Mouse (Mus musculus) midbrain, embryonic 10.5 days (tissue): ENCODE measurements around the gene Bcl2a1c. TPM values are rescaled to one million over a fixed set of nuclear protein-coding genes. Genes with fewer than 3 reads are reported as not detected.
"Not testable (repeated sequence)": the region's sequence is repeated elsewhere in the genome, so short reads cannot be mapped to it uniquely, and the experiment has no call there.

Experiments
- DNase-seq: peaks from one replicate; pipeline ENCODE4 v3.0.0-alpha.2; 2017; ENCODE audit warnings: low spot score
- H3K27ac ChIP-seq: fragments of 300-500 bp; sonication (generic); replicated peaks from 2 replicates; pipeline ENCODE4 v1.5.1; 2016; ENCODE audit warnings: mild to moderate bottlenecking
- H3K27me3 ChIP-seq: fragments of 300-500 bp; sonication (generic); 2 replicates; pipeline ENCODE4 v1.6.1; 2016; ENCODE audit warnings: low read depth, mild to moderate bottlenecking; ENCODE audit not compliant: poor library complexity, severe bottlenecking
- H3K36me3 ChIP-seq: fragments of 300-500 bp; sonication (generic); 2 replicates; pipeline ENCODE4 v1.6.1; 2016; ENCODE audit warnings: mild to moderate bottlenecking, moderate library complexity
- H3K4me1 ChIP-seq: fragments of 300-500 bp; sonication (generic); 2 replicates; pipeline ENCODE4 v1.6.1; 2016
- H3K4me3 ChIP-seq: fragments of 300-500 bp; sonication (generic); 2 replicates; pipeline ENCODE4 v1.5.1; 2016; ENCODE audit warnings: mild to moderate bottlenecking, moderate library complexity
- H3K9me3 ChIP-seq: fragments of 300-500 bp; sonication (generic); replicated peaks from 2 replicates; pipeline ENCODE4 v1.6.1; 2016; ENCODE audit warnings: mild to moderate bottlenecking
- WGBS: fragments of 180-500 bp; shearing (Covaris S2); methylation state at CpG from one replicate; pipeline ENCODE4 v1.1.7; 2016; 5-methylcytosine and 5-hydroxymethylcytosine counted together
- polyA plus RNA-seq: library from polyadenylated mRNA; unstranded; fragments of >200 nt; fragmentation: Nextera tagmentation; extraction: Ambion mirVana; gene quantifications from 2 replicates; pipeline ENCODE4 v1.2.1, GENCODE M21; 2016

Bcl2a1c gene
- polyA plus RNA-seq, result not detected in 2 replicates

DNA sequence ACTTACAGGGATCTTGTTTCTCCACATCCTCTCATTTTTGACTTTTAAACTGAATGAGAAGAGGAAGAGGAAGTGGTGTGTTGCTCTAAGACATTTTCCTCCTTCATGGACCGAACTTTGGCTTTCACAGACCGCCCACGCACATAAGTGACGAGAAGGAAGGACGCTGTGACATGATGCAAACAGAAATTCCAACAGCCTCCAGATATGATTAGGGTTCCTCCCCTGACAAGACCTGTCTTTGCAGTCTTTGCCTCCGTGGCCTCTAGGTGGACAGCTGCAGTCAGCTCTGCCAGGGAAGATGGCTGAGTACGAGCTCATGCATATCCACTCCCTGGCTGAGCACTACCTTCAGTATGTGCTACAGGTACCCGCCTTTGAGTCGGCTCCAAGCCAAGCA, at the start of gene Bcl2a1c:
Bcl2a1c (plus strand) TSS at position 281 of the 400 bp plus-strand sequence.
- 80% methylated on average over 9 of the region's 9 CpGs for WGBS
- H3K4me3 ChIP-seq, H3K27me3 ChIP-seq, DNase-seq, H3K4me1 ChIP-seq, H3K36me3 ChIP-seq, H3K9me3 ChIP-seq, H3K27ac ChIP-seq: not testable (repeated sequence)

DNA sequence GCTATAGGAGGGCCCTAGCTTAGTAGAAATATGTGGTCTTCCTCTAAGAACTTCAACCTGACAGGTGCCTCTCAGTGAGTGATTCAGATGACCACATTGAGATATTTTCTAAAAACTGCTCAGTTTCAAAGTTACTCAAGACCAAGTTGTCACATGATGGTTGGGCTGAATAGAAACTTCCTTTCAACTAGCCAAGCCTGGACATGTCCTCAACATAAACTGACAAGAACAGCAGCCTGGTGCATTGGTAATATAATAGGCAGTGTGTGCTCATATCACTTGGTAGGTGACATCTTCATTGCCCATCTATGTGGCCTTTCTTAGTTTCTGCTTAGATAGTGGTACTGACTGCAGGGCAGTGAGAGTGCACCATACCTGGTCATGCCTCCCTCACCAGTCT, 24.0 kb upstream of the Bcl2a1c start:
- not testable (repeated sequence) for H3K9me3 ChIP-seq, H3K4me1 ChIP-seq, H3K27ac ChIP-seq, DNase-seq, H3K36me3 ChIP-seq, H3K4me3 ChIP-seq, H3K27me3 ChIP-seq

DNA sequence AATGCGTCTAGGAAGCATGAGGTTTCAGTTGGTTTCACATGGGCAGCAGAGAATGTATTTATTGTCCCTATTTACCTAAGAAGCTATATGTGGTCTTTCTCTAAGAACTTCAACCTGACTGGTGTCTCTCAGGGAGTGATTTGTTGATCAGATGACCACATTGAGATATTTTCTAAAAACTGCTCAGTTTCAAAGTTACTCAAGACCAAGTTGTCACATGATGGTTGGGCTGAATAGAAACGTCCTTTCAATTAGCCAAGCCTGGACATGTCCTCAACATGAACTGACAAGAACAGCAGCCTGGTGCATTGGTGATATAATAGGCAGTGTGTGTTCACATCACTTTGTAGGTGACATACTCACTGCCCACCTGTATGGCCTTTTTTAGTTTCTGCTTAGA, 18.2 kb upstream of the Bcl2a1c start:
- H3K4me3 ChIP-seq, DNase-seq, H3K27me3 ChIP-seq, H3K9me3 ChIP-seq, H3K4me1 ChIP-seq, H3K27ac ChIP-seq, H3K36me3 ChIP-seq: not testable (repeated sequence)
- 82% methylated on average over 2 of the region's 2 CpGs for WGBS

DNA sequence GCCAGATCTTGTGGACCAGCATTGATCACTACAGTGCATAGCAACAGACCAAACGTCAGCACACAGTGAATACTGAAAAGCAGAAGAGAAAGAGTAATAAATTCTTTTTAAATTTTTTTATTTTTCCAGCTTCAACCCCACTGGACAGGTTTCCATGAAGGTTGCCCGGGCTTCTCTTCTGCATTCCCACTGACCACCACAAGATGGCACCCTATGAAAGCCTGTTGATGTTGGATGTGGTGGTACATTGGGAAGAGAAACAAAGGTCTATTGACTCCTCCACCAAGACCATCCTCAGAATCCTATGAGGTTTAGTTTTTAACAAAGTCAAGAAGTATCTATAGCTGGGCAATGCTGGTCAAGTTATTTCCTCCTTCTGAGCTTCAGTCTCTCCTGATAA, 11.9 kb upstream of the Bcl2a1c start:
- Histone ChIP-seq H3K9me3 (no peaks in the 10 kb centered on the region), H3K27ac (no peak overlapping the region), H3K4me1 (no peaks in the 10 kb centered on the region), H3K36me3 (no peaks in the 10 kb centered on the region), H3K27me3 (no peaks in the 10 kb centered on the region), H3K4me3 (no peak overlapping the region)
- DNase-seq, result peak; percentile 59
- 5% methylated on average over 2 of the region's 2 CpGs for WGBS

DNA sequence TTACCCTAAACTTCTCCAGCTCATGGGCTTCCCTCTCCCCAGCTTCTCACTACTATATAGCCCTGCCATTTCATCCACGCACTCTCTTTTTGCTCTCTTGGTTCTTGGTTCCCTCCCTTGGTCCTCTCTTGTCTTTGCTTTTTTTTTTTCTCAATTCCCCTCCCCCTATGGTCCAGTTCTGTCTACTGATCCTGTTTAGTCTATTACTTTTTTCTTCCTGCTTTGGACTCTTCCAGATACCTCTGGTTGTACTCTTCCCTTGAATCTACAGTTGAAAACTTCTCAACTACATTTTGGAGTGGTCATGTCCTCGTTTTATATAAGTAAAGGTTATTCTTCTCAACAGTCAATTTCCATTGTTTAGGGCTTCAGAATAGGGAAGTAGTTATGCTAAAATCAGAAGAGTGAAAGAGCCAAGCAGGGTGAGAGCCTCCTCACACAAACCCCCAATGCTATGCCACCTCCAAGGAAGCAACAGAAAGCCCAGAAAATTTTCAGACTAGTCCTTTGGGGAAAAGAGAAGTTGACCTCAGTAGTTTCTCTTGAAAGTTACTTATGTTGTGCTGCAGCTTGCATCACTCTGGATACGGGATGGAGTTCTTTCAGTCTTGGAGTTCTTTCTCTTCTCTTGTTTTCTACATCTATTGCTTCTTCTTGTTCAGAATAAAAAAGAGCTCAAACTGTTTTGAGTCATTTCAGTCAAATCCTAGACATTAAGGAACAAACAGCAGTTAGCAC, 3.8 kb upstream of the Bcl2a1c start:
- no peak for DNase-seq
- H3K4me1 ChIP-seq, result no peaks in the 10 kb centered on the region
- H3K9me3 ChIP-seq, result no peaks in the 10 kb centered on the region
- no peaks in the 10 kb centered on the region for H3K27me3 ChIP-seq
- H3K4me3 ChIP-seq, result no peak overlapping the region
- H3K27ac ChIP-seq, result no peak overlapping the region
- 72% methylated on average over 3 of the region's 3 CpGs for WGBS
- no peaks in the 10 kb centered on the region for H3K36me3 ChIP-seq

DNA sequence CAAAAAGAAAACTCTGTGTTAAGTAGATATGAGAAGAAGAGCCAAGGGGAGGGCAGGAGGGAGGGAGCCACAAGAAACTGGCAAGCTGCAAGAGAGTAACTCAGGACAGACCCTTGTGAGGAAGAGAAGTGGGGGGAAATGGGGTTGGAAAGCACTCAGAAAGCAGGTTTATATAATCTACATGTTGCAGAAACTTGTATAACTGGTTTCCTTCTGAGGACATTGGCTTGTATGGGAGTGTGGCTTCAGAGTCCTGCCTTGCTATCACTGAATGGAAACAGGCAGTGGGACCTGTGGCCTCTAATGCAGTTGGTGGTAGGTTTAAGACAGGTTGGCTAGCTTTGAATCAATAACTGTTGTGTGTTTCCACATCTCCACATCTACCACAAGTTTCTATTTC, 1.6 kb upstream of the Bcl2a1c start:
- not testable (repeated sequence) for H3K27me3 ChIP-seq, H3K36me3 ChIP-seq, H3K9me3 ChIP-seq, H3K27ac ChIP-seq, H3K4me1 ChIP-seq, H3K4me3 ChIP-seq, DNase-seq

DNA sequence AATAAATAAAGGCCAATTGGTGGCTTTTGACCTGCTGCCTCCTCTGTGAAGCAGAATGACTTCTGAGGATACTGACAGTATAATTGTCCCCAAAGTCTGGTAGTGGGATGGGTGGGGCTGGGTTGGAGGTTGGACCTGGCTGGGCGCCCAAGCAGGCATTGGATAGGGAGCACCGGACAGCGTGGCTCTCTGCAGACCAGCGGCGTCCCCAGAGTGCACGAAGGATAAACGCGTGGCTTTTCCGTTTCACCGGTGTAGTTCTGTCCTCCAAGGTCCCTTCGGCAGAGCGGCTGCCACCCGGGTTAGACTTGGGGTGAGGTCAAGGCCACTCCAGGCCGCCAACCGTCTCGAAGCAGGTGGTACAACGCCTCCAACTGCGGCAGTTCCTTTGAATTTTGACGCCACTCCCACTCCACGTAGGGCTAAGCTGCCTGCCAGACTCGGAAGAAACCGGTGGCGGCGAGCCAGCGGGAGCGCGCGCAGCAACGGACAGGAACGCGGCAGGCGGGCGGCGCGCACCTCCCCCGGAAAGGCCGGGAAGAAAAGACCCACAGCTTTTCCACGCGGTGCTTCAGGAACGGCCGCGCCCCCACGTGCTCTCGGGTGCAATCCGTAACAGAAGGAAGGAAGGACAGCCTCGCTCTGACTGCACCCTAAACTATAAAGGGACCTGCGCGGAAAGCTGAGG, 38.0 kb downstream of the Bcl2a1c start:
- peak overlapping the region; percentile 66; the same call in 1 of the 2 replicates for H3K27ac ChIP-seq
- H3K4me3 ChIP-seq, result peak overlapping the region; percentile 61
- WGBS, result 1% methylated on average over 48 of the region's 48 CpGs

DNA sequence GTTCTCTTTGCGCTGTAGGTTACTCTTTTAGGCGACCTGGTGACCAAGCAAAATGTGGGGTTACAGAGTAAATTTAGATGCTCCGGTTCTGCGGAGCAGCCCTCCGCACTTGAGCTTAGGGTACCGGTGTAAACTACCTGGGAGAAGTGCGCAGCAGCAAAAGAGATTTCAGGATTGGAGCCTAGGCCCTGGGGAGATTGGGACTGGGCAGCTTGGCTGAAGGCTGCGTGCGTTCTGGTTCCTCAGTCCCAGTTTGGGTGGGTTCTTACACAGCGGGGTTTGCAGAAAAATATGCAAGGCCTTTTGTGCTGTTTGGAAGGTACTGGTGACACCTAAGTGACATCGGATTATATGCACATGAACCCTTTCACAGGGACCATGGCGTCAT, 38.5 kb downstream of the Bcl2a1c start:
- Histone ChIP-seq H3K4me3 (peak overlapping the region; percentile 61), H3K9me3 (no peaks in the 10 kb centered on the region), H3K27ac (peak overlapping the region; percentile 66; the same call in 1 of the 2 replicates), H3K27me3 (peaks cover 26% of the 10 kb centered on the region), H3K4me1 (peaks cover 11% of the 10 kb centered on the region), H3K36me3 (no peaks in the 10 kb centered on the region)
- WGBS, result 15% methylated on average over 12 of the region's 12 CpGs
- no peak for DNase-seq

More for the DNA sequence above, 38.0 kb downstream of the Bcl2a1c start:
- H3K9me3 ChIP-seq, result no peaks in the 10 kb centered on the region
- no peaks in the 10 kb centered on the region for H3K36me3 ChIP-seq
- peaks cover 11% of the 10 kb centered on the region for H3K4me1 ChIP-seq
- DNase-seq, result peak; percentile 64
- H3K27me3 ChIP-seq, result peaks cover 26% of the 10 kb centered on the region

DNA sequence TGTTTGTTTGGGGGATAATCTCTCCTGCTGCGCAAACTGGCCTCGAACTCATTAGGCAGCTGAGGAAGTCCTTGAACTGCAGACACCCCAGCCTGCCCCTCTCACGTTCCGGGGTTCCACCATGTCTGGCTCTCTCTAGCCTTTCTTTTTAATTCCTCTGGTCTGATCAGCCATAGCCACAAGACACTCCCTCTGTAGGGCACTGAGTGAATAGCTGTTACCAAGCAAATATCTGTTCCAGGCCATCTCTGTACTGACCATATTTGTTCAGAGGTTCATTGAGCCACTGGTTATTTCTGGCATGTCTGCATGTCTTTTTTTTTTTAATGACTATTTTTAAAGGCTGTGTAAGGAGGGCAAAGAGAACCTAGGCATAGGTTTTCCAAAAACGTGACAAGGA, 39.5 kb downstream of the Bcl2a1c start:
- peaks cover 11% of the 10 kb centered on the region for H3K4me1 ChIP-seq
- WGBS, result 51% methylated on average over 5 of the region's 5 CpGs
- not testable (repeated sequence) for DNase-seq

DNA sequence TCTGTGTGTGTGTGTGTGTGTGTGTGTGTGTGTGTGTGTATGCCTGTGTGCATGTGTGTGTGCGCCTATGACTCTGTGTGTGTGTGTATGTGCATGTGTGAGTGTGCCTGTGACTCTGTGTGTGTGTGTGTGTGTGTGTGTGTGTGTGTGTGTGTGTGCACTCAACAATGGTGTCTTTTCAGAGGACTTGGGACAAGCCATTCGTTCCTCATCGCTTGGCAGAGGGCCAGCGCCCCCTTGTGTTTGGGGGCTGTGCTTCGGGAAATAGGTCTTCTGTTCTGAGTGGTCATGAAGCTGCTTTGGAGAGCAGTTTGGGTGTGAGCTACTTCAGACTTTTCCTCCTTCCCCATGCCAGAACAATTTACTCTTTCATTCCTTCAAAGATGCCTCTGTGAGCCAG, 41.8 kb downstream of the Bcl2a1c start:
- DNase-seq, H3K9me3 ChIP-seq, H3K4me3 ChIP-seq, H3K27ac ChIP-seq, H3K36me3 ChIP-seq: not testable (repeated sequence)
- Histone ChIP-seq H3K27me3 (peaks cover 26% of the 10 kb centered on the region), H3K4me1 (peaks cover 11% of the 10 kb centered on the region)
- 29% methylated on average over 5 of the region's 5 CpGs for WGBS

More for the DNA sequence above, 39.5 kb downstream of the Bcl2a1c start:
- H3K27ac ChIP-seq, H3K4me3 ChIP-seq, H3K9me3 ChIP-seq, H3K36me3 ChIP-seq: not testable (repeated sequence)
- H3K27me3 ChIP-seq, result peaks cover 26% of the 10 kb centered on the region

DNA sequence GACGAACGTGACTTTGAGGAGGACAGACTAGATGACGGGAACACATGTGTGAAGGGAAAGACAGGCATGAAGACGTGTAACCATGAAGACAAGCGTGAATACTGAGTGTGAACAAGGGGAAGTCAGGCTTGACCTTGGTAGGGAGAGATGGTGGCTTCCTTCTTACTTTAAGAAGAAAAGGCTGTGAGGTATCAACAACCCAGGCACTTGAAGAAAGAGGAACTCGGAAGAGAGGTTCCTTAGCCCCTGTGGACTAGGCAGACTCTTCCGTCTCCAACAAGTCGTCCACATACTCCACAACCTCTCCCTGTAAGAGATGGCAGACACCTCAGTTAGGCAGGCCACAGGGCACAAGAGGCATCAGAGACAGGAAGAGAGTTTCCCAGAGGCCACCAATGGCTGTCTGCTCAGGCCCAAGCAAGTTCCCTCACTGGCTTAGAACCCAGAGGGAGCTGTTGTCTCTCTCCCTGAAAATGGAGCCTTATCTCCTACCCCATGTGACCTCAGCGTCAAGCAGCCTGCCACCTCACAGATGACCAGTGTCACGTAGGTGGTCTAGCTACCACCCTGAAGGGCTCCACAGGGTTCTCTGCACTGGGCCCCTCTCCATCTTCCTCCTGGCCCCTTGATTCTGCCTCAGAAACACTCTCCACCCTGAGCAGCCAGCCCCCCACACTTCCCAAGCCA, 45.5 kb downstream of the Bcl2a1c start:
- Histone ChIP-seq H3K4me1 (no peaks in the 10 kb centered on the region), H3K27me3 (no peaks in the 10 kb centered on the region), H3K4me3 (no peak overlapping the region), H3K9me3 (no peaks in the 10 kb centered on the region), H3K36me3 (no peaks in the 10 kb centered on the region), H3K27ac (no peak overlapping the region)
- no peak for DNase-seq
- 93% methylated on average over 10 of the region's 10 CpGs for WGBS

DNA sequence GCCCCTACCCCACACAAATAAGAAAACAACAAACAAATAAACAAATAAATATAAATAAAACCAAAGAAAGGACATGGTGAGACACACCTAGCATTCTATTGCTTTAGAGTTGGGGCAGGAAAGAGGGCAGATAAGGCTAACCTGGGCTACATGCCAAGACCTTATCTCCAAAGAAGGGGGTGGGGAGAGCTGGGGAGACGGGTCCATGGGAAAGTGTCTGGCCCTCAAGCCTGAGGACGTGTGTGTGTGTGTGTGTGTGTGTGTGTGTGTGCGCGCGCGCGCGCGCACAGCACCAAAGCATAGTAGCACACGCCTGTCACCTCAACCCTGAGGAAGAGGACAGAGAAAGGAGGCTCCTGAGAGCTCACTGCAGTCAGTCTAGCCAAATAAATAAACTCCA, 47.2 kb downstream of the Bcl2a1c start:
- no peaks in the 10 kb centered on the region for H3K36me3 ChIP-seq
- H3K9me3 ChIP-seq, result no peaks in the 10 kb centered on the region
- H3K4me3 ChIP-seq, result no peak overlapping the region
- H3K4me1 ChIP-seq, result no peaks in the 10 kb centered on the region
- WGBS, result 96% methylated on average over 10 of the region's 10 CpGs
- DNase-seq, result no peak
- H3K27me3 ChIP-seq, result no peaks in the 10 kb centered on the region
- no peak overlapping the region for H3K27ac ChIP-seq

DNA sequence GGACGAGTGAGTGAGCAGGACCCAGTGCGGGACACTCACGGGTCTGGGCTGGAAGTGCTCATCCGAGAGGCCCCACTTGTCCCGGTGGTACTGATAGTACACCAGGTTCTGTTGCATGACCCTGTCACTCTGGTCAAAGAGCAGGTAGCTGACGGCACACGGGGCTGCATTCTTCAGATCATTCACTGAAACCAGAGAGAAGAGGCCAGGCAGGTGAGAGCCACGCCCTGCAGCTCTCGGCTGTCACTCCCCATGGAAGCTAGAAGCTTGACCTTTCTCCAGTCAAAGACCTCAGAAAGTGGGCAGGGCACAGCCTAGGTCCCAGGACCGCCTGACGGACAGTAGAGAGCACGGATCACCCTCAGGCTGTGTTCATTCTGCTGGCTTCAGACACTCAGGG, 49.9 kb downstream of the Bcl2a1c start:
- 0 out of 2 replicates have a peak, but pooled peaks cover 7% of the 10 kb centered on the region for H3K36me3 ChIP-seq

More for the DNA sequence above, 49.9 kb downstream of the Bcl2a1c start:
- DNase-seq, result no peak
- Histone ChIP-seq H3K27ac (no peak overlapping the region), H3K4me3 (no peak overlapping the region), H3K4me1 (no peaks in the 10 kb centered on the region), H3K9me3 (no peaks in the 10 kb centered on the region), H3K27me3 (no peaks in the 10 kb centered on the region)
- 92% methylated on average over 12 of the region's 12 CpGs for WGBS
